Mouse (Mus musculus) ovary, adult 18-20 months (tissue): ENCODE results near the gene Fgf22.

Experiments
- DNase-seq: peaks from one replicate; pipeline ENCODE4 v3.0.0; 2022; ENCODE audit warnings: low spot score, mixed read lengths

Gene Fgf22

DNA sequence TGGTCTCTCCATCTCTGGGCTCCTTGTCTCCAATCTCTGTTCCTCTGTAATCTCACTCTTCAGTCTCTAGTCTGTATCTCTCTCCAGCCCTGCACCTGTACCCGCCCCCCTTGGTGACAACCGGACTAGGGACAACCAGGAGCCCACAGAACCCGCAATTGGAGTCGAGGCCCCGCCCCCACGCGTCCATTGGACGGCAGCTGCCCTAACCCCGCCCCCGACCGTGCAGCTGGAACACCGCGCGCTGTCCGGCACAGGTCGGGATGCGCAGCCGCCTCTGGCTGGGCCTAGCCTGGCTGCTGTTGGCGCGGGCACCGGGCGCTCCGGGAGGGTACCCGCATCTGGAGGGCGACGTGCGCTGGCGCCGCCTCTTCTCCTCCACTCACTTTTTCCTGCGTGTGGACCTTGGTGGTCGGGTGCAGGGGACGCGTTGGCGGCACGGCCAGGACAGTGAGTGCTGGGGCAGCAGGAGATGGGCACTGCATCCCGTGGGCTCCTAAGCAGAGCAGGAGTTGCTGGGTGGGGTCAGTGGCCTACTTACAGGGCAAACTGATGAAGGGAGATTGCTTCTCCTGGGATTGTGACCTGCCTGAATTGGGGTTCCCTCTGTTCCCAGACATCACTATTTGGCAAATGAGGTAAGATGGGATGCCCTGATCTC, at the start of gene Fgf22:
Gene Fgf22 (plus strand): TSS at position 221 of the 661 bp plus-strand sequence.
- DNase-seq: peak; percentile 51

DNA sequence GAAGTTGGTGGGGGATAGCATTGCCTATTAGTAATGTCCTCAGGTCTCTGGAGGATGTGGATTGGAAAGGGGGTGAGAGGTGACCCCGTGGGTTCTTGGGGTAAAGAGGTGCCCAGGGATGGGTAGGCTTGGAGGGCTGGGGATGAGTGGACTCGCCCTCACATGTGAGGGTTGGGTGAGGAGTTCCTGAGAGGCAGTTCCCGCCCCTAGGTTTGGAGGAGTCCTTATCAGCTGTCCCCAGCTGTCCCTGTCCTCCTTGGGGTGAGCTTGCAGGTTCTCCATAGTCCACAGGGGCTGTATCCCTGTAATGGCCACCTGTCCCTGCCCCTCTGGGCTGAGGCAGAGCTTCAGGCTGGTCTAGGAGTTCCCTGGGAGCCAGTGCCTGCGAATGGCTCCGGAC, 48.9 kb upstream of the Fgf22 start:
- DNase-seq: no peak

DNA sequence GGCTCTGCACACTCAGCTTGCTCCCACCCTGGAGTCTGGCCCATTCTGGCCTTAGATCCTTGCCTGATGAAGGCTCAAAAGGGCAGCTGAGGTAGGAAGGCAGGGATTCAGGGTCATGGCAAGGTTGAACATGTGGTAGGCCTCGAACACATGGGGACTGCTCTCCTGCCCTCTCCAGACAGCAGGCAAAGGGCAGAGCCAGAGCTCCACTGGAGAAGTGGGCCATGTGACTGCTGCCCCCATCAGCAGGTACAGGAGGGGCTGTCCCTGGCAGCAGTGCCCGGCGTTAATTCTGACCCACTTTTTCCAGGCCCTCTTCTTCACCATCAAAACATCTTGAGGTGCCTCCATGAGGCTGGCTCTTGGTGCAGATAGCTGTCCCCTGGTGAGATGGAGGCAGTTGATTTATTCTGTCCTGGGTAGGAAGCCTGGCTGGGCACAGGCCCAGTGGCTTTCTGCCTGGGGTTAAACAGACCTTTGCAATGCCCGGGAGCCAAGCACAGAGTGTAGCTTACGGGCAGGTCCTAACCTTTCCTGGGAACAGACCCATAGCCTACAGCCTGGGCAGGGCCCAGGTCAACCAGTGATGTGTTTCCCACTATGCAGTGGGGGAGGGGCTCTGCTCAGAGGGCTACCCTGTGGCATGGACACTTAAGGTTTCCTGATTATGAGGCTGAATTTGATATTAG, 48.3 kb upstream of the Fgf22 start:
- DNase-seq: no peak

DNA sequence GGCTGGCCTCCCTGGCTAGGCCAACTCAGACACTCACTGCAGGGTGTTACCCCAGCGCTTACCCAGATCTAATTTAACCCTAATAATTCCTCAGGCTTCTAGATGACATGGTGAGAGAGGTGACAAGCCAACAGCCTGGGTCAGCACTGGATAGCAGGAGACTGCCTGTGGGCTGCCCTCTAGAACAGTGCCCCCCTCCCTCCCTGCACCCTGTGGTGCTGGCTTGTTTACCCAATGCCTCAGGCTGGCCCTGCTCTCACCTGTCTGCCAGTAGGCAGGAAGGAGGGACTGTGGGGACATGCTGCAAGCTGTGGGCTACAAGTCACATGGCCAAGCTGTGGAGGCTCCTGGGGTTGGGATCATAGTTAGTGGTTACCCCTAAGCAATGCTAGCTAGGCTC, 47.7 kb upstream of the Fgf22 start:
- no peak for DNase-seq

DNA sequence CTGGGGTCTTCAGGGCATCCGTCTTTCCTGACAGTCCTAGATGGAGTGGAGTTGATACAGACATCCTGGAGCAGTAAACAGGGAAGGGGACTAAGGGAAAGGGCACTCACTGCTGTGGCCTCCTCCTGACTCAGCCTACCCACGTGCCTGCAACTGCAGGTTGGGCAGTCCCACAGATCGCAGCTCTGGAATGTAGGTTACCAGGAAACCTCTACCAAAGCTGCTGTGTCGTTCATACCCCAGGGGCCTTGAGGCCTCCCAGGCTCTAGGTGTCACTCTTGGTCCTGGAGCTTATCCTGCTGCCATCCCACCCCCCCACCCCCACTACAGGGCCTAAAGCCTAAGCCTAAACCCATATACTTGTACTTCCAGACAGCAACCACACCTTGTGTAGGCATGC, 47.1 kb upstream of the Fgf22 start:
- DNase-seq: no peak

DNA sequence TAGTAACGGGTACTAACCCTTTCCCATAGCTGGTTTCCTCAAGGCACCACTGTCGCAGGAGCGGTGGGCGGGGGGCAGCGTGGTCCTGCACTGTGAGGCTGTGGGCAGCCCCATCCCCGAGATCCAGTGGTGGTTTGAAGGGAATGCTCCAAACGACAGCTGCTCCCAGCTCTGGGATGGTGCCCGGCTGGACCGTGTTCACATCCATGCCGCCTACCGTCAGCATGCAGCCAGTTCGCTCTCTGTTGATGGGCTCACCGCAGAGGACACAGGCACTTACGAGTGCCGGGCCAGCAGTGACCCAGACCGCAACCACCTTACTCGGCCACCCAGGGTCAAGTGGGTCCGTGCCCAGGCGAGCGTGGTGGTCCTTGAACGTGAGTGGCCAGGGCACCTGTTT, 46.2 kb upstream of the Fgf22 start:
- DNase-seq: no peak

DNA sequence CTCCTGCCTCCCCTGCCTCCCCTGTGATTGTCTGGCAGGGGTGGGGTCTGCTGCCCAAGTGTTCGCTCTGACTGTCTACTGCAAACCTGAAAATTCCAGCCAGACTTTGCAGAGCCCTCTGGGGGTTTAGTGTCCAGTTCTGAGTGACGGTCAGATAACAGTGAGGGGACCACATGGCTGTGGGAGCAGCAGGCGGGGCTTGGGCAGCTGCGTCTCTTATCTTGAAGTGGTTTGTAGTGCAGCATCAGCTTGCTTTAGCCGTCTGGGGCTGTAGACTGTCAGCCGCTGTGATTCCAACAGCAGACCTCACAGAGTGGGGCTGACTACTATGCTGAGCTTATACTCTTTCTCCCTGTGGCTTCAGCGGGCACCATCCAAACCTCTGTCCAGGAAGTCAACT, 45.6 kb upstream of the Fgf22 start:
- no peak for DNase-seq

DNA sequence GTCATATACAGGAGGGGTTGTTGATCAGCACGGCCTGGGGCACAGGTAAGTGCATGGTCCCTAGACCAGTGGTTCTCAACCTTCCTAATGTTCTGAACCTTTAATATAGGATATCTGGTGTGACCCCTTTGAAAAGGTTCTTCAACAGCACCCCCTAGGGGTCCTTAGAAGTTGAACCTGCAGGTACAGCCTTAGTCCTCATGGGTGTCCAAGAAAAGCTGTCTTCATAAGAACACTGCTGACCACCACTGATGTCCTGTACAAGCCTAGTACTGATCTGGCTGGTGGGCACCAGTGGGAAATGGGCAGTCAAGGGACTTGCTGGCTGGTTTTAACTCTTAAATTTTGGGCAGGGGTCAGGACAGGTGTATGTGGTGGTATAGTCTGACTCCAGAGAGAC, 42.8 kb upstream of the Fgf22 start:
- DNase-seq: no peak

DNA sequence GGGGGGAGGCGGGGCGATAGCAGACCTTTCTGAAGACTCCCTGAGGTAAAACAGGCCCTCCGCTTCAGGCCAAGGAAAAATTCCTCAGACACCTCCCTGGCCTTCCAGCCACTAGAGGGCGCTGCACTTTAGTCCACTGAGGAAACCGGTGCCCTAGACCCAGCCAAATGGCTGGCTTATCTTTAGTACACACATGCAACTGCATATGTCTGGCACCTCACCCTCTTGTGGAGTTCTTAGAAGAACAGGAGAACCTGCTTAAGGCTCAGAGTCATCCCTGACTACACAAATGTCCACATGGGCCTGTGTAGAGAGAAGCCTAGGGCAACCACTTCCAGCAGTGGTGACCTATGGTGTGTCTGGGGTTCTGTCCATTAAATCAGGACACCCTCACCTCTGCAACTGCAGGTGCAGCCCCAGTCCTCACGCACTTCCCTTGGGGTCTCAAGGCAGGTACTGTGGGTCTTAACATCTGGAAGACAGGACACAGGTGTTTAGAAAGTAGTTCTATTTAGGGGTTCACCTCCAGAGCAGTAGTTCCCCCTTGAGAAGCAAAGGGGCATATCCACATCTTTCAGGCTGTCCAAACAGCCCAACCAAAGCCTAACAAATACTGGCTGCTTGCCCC, 42.3 kb upstream of the Fgf22 start:
- DNase-seq: no peak

DNA sequence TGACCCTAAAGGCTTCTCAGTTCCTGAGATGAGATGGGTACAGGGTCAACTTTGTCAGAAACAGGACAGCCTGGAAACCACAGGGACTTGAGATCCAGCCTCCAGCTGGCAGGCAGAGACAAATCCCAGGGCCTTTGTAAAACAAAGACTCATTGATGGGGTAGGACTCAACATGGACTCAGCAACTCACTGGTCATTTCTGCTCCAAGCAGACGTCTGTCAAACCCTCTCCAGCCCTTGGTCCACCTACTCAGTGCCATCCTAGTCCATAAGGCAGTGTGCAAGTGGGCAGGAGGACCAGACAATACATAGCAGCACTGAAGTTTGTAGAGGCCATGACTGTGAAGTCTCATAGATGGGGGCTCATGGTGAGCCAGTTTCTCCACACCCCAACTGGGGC, 41.7 kb upstream of the Fgf22 start:
- no peak for DNase-seq

DNA sequence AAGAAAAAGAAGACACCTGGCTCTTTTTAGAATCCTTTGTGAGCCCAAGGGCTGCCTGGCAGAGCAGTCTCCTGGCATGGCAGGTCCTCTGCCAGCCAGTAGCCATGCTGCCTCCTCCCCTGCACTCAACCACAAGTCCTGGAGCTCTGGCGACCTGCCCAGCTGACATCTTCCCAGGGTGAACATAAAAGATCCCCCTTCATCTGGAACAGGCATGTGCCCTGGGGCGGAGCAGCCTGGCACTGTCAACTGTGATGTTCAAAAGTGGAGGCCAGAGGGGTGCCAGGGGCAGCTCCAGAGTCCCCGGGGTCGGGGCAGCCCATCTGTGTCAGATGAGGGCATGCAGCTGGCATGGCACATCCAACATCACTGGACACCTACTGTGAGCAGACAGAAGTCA, 39.9 kb upstream of the Fgf22 start:
- DNase-seq: no peak

DNA sequence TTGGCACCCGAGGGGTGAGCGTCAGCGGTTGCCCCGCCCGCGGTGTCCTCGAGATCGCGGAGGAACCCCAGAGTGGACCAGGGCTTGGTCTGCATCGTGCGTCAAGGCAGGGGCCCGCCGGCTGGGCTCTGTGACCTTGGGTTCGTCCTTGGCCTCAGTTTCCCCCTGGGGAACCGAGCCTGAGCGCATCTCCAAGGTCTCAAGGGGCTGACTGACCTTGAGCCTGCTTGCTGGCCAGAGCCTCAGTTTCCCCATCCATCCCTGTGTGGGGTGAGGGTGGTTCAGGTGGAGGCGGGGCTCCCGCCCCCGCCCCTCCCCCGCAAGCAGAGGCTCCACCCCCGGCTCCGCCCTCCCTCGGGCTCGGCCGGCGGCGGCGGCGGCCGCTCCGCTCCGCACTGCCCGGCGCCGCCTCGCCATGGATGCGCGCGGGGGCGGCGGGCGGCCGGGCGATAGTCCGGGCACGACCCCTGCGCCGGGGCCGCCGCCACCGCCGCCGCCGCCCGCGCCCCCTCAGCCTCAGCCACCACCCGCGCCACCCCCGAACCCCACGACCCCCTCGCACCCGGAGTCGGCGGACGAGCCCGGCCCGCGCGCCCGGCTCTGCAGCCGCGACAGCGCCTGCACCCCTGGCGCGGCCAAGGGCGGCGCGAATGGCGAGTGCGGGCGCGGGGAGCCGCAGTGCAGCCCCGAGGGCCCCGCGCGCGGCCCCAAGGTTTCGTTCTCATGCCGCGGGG, 38.5 kb upstream of the Fgf22 start, which contains the start of gene Hcn2:
Gene Hcn2 (plus strand): TSS at position 381 of the 734 bp plus-strand sequence.
- DNase-seq: no peak

DNA sequence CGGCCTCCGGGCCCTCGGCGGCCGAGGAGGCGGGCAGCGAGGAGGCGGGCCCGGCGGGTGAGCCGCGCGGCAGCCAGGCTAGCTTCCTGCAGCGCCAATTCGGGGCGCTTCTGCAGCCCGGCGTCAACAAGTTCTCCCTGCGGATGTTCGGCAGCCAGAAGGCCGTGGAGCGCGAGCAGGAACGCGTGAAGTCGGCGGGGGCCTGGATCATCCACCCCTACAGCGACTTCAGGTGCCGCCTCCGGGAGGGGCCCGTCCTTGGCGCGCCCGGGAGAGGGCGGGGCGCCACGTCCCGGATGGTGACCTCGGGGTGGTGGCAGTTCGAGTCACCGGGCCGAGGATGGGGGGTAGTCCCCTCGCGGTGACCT, 37.9 kb upstream of the Fgf22 start:
- DNase-seq: no peak

DNA sequence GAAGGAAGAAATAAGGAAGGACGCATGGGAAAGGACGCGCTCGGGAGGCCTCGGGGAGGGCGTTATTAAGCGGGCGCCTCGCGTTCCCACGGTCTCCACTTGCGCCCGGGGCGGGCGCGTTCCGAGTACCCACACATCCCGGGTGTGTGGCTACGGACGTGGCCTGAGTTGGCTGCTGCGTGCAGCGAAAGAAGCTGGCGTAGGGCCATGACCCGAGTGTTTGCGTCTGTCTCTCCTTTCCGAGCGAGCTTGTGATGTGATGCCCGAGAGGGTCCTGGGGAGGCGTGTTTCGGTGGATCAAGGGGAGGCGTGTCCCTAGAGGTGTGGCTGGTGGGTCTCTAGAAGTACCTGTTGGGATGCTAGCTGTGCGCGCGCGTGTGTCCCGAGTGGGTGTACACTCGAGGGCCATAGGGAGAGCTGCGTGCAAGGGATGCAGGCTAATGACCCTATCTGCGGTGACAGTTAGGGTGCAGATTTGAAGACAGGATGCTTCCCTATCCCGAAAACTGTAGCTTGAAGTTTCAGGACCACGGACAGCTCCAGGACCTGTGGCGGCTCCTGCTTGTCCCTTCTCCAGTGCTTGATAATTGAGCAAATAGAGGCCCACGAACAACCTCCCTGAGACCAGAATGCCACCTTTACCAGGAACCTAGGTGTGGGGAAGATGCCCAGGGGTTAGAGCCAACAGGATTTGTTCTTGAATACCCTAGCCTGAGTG, 37.1 kb upstream of the Fgf22 start:
- peak; percentile 51 for DNase-seq

DNA sequence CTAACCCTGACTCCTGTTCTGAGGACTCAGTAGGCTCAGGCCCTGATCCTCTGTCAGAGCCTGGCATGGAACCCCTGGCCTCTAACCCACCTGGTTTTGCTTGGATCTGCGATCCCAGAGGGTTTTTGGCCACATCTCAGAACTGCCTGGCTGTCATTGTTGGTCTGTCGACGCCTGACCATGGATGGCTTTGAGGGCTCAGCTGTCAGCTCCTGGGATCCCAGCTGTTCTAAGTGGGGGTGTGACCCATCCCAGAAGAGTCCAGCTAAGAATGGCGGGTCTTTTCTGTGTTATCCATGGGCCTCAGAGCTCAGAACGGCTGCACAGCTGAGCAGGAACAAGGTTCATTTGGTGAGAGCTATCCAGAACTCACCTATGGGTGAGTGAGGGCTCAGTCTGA, 33.8 kb upstream of the Fgf22 start:
- DNase-seq: no peak

DNA sequence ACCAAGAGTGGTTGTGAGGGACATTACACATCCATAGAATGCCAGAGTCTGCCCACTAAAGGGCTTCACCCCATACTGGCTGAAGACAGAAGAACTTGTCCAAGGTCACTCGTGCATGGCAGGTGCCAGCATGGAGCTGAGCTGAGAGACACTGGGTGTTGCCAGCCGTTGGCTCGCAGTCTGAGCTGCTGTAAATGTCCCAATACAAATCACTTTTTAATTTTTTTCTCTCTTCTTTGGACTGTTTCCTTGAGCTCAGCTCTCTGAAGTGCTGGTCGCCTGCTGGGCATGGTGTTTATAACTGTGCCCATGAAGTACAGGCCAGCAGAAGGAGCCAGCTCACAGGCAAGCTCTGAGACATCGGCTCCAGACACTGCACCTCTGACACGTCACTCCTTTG, 31.8 kb upstream of the Fgf22 start:
- no peak for DNase-seq

DNA sequence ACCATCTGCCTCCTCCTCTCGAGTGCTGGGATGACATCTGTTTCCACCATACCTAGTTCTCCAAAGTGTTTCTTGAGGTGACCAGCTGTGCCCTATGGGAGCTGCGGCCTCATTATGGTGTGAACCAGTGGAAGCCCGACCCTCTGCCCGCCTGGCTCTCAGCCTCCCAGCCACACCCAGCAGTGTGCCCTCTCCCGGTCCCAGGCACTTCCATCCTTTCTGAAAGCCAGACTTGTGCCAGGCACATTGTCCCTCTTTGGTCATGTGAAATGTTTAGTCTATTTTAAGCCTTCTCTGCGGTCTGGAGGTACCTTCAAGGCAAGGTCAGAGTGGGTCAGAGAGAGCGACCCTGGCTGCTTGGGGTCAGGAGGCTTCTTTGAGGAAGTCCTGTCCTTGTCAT, 31.2 kb upstream of the Fgf22 start:
- DNase-seq: no peak

DNA sequence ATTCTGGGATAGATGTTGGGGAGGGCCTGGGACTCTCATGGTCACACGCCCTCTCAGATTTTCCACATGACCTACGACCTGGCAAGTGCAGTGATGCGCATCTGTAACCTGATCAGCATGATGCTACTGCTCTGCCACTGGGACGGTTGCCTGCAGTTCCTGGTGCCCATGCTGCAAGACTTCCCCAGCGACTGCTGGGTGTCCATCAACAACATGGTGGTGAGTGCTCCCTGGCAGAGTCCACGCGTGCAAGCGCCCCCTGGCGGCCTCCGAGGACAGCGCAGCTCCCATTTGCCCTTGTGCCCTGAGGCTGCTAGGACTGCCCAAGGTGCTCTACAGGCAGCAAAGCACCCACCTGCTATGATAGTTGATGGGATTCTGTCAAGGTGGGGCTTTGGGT, 28.8 kb upstream of the Fgf22 start:
- no peak for DNase-seq

DNA sequence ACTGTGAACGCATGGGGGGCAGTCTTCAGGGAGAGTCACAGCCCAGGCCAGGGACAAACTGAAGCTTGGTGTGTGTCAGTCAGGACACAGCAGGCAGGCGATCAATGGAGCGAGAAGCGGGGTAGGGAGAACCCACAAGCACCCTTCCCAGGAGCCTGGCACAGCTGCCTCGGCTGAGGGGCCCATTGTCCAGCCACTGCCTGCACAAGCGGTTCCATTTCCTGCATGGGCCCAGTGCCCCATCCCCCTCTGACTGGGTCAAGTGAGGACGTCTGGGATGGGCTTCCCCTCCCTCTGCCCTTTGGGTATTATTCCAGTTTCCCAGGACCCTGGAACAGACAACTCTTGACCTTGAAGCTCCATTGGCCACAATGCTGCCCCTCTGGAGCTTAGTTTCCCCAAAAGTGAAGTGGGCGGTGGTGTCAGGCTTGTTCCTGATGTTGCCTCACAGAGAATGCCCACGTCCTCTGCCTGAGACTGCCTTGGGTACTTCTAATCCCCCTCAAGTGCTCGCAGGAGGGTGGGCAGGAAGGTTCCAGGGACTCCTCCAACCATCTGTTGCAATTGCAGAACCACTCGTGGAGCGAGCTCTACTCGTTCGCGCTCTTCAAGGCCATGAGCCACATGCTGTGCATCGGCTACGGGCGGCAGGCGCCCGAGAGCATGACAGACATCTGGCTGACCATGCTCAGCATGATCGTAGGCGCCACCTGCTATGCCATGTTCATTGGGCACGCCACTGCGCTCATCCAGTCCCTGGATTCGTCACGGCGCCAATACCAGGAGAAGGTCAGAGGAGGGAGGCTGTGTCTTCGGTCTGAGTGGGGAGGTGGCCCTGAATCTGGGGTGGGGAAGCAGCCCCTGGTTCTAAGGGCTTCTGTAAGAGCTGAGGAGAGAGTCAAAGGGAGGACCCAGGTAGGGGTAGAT, 26.3 kb upstream of the Fgf22 start:
- DNase-seq: no peak

DNA sequence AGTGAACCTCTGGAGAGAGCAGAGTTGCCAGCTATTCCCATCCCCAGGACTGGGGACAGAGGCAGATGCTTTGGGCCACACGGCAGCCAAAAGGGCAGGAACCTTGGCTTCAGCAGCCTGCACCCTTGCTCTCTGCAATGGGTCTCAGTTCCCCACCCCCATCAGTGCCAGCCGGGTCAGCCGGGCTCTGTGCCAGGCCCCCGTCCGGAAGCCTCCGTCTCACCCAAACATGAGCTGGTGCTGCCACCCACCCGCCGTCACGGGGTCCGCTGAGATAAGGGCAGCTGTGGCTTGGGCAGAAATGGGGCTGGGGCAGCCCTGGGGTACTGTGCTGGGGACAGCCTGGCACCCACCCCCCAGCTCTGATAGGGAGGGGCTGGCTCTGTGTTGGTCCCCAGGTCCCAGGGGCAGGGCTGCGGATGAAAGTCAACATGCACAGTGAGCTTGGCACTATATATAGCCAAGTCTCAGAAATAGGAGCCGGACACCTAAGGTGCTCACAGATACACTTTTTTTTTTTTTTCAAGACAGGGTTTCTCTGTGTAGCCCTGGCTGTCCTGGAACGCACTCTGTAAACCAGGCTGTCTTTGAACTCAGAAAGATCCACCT, 25.4 kb upstream of the Fgf22 start:
- no peak for DNase-seq

DNA sequence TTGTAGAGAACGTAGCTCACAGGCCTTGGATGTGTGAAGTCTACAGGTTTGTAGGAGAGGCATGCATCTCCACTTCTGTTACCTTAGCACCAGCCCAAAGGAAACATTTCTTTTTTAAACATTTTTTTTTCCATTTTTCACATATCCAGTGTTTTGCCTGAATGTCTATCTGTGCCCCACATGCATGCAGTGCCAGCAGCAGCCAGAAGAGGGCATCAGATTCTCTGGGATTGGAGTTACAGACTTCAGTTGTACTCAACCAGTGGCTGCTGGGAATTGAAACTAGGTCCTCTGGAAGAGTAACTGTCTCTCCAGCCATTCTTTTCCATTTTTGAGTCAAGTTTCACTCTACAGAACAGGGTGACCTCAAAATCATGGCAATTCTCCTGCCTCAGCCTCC, 22.4 kb upstream of the Fgf22 start:
- no peak for DNase-seq
